Mouse (Mus musculus) thymus, postnatal 4 days (tissue): Measurements from ENCODE around the gene Fahd1.

Experiments used
- DNase-seq: peaks from one replicate; pipeline ENCODE4 v3.0.0; 2021

Fahd1 gene

DNA sequence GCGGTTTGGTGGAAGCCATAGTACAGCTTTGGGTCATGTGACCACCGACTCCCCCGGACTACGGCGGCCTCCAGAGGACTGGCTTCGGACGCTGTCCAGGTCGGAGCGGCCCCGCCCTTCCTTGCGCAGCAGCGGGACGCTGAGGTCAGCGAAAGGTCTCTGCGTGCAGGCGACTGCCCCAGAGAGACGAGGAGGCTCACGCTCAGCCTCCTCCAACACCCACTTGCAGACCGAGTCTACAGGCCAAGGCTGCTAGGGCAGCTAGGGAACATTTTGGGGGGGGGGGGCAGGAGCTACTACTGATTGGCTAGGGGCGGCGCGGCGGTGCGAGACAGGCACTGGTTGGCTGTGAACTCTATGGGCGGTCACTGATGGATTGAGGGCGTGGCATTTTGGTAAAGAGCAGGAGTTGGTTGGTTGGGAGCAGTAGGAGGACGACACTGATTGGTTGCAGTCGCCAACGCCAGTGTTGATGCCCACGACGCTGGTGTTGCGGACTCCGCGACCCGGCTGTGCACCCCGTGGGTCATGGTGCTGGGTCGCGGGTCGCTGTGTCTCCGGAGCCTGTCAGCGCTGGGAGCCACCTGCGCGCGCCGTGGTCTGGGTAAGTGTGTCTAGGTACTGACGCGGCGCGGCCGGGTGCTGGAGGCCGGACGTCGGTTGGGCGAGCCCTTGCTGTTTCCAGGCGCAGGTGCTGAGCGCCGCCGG is at the start of gene Fahd1:
Fahd1 (minus strand) TSS at position 300 of the 708 bp plus-strand sequence.
- DNase-seq = peak; percentile 91

DNA sequence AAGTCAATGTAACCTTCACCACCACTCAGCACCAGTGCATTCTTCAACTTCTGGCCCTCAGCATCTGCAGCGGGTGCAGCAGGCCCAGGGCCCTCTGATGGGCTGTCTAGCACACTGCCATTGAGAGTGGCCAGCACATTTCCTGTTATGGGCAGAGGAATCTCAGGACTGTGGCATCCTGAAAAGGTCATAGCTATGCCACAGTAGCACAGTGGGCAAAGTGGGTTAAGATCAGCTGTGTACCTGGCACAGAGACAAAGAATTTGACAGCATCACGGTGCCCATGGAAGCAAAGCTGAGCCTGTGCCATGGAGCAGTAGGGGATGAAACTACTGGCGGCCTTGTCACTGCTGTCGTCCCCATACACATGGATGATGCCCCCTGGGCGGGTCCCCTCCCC is 49.0 kb upstream of the Fahd1 start:
- no peak for DNase-seq

DNA sequence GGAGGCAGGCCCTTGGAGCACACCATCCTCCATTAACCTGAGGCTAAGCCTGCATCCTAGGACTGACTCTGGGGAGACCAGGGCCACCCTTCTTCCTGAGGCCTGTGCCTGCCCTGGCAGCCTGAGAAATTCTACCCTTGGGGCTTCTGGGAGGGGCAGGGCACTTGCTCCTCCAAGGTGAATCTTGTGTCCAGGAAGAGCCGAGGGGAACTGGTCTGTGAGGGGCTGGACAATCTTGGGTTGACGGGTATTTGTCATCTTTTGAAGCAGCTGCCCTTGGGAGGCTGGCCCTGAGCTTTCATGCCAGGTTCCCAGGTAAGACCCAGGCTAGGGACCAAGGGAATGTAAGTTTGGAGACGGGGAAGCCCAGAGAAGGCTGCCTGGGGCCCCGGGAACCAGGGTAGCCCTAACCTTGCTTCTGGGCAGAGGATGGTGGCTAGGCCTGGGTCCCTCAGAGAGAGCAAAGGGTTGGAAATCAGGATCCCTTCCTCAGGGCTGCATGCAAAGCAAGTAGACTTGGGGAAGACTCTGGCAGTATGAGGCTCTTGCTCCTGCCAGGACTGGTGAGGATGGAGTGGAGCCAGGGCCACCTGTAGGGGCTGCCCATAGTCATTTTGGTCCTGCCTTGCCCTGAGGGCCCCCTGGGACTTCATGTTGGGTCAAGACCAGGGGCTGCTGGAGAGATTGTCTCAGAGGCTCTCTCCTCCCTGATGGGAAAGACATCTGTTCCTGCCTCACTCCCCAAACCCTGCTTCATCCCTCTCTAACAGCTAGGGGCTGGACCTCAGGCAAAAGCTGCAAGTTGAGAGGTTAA is 48.1 kb upstream of the Fahd1 start:
- no peak for DNase-seq

DNA sequence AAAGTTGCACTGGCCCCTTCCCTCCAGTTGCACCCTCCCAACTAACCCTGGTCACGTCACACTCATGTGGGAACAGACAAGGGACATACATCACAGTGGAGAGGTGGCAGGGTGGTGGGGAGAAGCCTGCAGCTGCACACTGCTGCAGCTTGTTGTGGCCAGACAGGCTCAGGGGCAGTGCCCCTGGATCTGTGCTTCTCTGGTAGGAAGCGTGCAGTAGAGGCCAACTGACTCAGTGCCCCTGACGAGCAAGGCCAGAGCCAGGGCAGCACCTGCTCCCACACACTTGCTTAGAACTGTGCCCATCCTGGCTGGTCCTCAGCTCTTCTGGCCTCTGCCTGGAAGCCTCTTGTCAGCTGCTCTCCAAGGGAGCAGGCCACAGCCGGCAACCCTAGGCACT is 47.4 kb upstream of the Fahd1 start:
- DNase-seq = peak; percentile 18

DNA sequence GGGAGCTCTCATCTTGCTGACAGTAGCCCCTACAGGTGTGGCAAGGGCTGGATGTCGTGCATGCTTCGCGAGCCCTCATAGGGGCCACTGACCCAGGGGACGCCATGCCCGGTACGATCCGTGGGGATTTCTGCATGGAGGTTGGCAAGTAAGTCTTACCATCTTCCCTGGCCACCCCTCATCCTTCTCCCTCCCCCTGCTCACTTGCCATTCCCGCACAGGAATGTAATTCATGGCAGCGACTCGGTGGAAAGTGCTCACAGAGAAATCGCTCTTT is 46.8 kb upstream of the Fahd1 start:
- DNase-seq = no peak

DNA sequence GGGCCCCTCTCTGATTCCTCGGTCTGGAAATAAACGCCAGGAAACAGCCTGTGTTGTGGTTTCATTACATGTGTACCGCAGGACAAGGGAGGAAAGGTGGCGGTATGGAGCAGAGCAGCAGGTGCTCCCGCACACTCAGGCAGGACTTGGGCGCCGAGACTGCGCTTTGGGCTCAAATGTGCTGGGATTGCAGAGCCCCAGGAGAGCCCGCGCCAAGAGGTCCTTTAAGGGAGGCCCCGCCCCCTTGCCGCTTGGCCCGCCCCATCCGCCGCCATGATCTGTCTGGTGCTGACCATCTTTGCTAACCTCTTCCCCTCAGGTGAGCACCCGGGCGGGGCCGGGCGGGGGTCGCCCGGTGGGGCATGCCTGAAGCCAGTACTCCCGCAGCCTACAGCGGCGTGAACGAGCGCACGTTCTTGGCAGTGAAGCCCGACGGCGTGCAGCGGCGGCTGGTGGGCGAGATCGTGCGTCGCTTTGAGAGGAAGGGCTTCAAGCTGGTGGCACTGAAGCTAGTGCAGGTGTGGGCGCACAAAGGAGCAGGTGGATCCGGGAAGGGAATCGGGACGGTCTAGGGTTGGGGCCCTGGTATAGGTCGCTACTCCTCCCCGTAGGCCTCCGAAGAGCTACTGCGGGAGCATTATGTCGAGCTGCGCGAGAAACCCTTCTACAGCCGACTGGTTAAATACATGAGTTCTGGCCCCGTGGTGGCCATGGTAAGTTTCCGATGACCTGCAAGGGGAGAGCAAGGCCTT is 46.3 kb upstream of the Fahd1 start, which contains the start of gene Nme3:
Nme3 (plus strand) TSS at position 260 of the 752 bp plus-strand sequence.
- DNase-seq = peak; percentile 83

DNA sequence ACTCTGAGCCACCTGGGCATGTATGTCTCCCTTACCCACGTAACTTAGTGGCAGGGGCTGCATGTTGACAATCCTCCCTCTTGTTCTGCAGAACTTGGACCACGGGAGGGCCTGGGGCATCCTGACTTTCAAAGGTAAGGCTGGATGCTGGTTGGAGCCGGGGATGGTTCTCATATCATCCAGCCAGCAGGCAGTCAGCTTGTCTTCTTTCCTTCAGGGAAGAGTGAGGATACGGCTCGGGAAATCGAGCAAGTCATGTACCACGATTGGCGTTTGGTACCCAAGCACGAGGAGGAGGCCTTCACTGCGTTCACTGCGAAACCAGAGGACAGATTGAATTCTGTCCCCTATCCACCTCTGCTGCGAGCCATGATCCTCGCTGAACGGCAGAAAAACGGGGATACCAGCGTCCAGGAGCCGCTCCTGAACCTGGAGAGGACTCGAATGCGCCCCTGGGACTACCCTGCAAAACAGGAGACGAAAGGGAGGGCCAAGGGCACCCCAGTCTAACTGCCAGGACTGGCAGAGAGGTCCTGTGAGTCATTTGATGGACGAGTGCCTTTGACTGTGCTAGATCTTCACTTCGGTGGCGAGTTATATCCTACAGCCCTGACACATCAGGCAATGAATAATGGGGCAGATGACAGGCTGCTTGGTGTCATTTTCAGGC is 45.5 kb upstream of the Fahd1 start:
- peak; percentile 40 for DNase-seq

DNA sequence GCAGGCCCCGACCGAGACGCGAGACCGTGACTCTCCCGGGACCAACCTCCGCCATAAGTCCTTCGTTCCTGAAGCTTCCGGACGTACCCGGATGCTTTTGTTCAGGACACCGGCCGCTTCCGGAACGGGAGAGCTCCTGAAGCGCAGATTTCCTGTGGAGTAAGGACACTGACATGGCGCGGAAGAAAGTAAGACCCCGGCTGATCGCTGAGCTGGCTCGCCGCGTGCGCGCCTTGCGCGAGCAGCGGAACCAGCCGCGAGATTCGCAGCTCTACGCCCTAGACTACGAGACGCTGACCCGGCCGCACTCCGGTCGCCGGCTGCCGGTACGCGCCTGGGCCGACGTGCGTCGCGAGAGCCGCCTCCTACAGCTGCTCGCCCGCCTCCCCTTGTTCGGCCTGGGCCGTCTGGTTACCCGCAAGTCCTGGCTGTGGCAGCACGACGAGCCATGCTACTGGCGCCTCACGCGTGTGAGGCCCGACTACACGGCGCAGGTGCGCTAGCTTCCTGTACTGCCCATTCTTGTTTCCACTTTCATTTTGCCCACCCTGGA is 44.9 kb upstream of the Fahd1 start, which contains the start of the genes Eme2 and Mrps34:
Eme2 (minus strand) TSS at position 93 of the 553 bp plus-strand sequence.
Mrps34 (plus strand) TSS at position 122 of the 553 bp plus-strand sequence.
- DNase-seq = peak; percentile 78

DNA sequence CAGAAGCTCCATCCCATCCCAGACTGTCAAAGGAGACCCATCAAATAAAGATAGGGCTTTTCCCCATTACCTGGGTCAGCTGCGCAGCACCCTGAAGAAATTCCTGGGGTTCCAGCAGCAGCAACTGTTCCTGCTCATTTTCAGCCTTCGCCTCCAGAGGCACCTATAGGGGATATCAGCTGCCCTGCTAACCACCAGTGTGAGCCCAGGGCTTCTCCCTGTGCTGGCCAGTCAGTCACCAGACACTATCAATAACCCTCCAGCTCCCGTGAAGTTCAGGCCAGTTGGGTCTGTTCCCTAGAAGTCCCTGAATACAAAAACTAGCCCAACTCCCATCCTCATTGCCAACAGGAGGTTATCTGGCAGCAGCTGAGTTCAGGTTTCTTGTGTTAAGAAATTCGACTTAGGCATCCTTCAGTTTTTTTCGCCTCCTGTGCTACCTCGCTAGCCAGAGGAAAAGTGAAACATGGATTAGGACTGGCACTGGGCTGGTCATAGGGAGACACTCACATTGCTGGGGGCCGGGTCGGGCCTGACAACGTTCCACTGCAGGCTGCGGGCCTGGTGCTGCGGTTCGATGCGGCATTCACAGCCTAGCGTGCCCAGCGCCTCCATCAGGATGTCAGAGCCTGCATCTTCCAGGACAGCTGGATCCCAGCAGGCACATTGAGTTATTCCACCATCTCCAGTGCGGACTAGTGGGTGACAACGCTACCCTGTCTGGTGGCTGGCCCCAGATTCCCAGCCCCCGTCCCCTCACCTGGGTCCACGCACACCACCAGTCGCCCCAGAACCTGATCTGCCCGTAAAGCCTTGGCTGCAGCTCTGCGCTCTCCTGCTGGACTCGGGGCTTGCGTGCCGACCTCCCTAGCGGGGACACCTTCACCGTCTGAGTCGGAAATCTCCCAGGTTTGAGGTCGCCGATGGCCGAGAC is 44.2 kb upstream of the Fahd1 start:
- DNase-seq = no peak

DNA sequence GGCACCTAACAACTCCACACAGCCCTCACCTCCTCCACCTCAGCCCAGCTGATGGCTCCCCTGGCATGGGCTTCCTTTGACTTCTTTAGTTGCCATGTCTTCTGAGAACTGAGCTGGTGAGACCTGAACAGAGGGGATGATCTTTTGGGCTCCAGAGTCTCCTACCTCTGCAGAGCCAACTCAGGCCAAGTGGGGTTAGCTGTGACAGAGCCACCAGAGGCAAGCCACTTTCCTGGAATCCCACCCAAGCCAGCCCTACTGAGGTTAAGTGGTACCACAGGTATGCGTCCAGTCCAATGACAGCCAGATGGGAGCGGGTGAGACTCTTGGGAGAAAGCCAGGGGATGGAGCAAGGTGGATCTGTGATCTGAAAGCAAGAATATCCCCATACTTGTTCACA is 43.1 kb upstream of the Fahd1 start:
- no peak for DNase-seq

DNA sequence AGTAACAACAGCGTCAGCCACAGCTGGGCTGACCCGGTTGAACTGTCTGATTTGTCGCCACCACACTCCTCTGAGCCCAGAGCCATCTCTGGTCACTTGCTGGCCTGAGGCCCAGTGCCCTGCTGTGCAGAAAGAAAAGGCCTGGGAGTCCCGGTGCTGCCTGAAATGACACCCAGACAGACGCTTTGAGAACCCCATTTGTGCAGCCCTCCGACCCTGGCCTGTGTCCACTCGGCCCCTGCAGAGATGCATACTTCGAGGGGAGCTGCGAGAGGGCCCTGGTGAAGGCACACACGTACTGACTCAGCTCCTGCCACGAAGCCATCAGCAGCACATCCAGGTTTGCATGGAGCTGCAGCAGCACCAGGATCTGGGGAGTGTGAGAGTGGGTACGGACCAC is 42.6 kb upstream of the Fahd1 start:
- no peak for DNase-seq

DNA sequence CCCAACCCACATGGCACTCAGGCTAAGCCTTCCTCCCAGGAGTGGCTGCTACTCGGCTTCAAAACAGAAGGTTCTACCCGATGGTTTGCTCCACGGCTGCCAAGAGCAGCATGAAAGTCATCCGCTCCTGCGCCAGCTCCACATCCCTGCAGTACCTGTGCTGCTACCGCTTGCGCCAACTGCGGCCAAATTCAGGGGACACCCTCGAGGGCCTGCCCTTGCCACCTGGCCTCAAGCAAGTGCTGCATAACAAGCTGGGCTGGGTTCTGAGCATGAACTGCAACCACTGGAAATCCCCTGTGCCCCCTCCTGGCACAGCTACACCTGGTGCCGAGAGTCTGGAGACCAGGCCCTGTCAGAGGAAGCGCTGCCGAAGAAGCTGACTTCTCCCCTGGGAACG is 41.2 kb upstream of the Fahd1 start:
- DNase-seq = no peak

DNA sequence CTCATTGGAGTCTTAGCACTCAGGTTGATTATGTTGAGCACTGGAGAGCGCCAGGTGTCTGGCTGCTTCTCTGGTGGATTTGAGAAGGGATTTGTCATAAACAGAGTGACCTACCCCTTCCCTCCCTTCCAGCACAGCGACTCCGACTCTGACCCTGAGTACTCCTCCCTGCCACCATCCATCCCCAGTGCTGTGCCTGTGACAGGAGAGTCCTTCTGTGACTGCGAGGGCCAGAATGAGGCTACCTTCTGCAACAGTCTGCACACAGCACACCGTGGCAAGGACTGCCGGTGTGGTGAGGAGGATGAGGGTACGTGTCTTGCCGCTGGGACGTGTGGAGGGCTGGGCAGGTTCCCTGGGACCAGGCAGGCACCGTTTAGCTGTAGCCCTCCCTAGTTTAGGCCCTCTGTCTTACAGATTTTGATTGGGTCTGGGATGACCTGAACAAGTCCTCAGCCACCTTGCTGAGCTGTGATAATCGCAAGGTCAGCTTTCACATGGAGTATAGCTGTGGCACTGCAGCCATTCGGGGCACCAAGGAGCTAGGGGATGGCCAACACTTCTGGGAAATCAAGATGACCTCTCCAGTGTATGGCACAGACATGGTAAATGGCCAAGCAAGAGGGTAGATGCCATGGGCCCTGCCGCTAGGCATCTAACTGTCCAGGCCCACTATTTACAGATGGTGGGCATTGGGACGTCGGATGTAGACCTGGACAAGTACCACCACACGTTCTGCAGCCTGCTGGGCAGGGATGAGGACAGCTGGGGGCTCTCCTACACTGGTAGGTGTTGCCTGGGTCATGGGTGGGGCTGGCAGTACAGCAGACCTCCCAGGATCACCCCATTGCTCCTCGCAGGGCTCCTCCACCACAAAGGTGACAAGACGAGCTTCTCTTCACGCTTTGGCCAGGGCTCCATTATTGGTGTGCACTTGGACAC is 40.3 kb upstream of the Fahd1 start:
- no peak for DNase-seq

DNA sequence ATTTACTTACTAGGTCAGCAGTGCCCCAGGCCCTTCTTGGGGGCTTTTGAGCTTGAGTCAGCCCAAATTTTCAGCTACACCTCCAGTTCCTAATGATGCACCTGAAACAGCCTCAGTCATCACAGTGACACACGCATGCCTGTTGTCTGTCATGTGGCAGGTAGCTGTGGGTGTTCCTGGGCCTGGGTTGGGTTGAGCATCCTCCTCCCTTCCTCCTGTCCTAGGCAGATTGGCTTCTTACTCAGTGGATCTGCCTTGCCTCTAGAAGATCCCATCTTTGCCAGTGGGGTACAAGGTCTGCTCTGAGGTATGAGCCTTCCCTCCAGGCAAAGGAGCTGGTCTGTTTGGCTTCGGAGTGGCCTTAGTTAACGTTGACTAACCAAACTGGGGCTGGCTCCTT is 38.7 kb upstream of the Fahd1 start:
- DNase-seq = no peak

DNA sequence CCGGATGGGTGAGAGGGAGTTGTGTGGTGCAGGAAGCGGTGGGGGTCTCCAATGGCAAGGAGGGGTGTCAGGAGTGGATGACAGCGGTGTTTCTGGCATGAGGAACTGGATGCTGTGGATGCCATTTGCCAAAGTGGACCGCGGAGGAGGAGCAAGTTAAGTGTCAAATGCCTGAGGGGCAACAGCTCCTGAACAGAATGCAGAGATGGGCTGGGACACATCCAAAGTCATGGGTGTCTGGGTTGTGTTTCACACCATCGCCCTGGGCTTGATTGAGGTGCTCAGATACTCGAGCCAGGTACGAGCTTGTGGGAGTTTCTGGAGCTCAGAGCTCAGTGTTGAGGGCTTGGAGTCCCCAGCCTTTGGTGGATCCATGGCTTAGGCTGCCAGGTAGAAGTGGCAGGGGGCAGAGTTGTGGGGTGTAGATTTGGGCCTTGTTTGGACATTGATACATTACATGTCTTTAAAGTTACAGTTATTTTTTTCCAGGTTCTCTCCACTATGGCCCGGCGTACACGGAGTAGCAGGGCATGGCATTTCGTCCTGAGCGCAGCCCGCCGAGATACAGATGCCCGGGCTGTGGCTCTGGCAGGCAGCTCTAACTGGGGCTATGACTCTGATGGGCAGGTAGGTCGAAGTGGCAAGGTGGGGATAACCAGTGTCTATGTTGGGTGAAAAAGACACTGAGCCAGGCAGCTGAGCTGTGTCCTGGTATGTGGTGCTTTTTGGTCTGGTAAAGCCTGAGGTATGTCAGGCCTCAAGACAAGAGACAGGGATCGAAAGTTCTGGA is 37.3 kb upstream of the Fahd1 start:
- DNase-seq = peak; percentile 32

DNA sequence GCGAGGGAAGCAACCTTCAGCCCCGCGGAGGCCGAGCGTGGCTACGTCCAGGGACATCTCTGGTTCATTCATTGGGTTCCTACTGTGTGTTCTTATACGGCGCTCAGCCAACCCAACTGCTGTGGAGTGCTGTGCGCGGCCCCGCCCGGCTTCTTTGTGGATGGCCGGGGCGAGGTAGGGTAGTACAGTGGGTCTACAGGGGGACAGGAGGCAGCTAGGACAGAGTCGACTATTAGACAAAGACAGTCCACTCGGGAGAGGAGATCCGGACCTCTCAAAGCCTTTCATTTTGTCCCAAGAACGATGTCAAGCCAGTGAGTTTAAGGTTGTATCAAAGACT is 36.7 kb upstream of the Fahd1 start:
- DNase-seq = no peak

DNA sequence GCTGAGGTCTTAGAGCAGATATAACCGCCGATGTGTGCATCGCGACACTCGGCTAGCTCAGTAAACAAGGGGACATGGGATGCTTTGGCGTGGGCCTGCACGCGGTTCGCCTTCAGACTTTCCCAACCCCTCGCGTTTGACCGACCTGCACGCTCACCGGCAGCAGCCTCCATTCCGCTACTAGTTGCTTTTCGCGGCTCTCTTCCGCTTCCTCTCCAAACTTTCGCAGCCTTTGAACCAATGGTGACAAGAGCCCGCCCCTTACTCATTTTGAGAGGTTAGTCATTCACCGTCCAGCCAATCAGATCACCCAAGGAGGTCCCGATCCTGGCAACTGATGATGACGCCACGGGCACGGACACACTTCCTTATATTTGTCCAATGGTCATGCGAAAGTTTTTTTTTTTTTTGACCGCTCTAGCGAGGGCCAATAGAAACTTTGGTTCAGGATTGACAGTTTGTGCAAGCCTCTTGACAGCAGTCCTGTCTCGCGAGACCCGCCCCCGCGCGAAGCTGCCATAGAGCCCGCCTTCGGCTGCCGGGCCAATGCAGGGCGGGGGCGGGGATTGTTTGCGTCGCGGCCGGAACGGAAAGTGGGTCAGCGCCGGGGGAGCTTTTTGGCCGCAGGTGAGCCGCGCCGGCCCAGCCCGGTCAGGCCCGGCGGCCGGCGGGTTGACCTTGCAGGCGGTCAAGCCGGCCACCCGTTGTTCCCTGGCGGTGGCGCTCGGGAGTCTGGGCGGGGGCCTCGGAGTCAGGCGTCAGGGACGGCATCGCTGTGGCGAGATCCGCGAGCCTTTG is 36.2 kb upstream of the Fahd1 start, which contains the start of the genes Nubp2 and Spsb3:
Nubp2 (minus strand) TSS at position 216 of the 798 bp plus-strand sequence.
Spsb3 (plus strand) TSS at position 510 of the 798 bp plus-strand sequence.
- DNase-seq = peak; percentile 98

DNA sequence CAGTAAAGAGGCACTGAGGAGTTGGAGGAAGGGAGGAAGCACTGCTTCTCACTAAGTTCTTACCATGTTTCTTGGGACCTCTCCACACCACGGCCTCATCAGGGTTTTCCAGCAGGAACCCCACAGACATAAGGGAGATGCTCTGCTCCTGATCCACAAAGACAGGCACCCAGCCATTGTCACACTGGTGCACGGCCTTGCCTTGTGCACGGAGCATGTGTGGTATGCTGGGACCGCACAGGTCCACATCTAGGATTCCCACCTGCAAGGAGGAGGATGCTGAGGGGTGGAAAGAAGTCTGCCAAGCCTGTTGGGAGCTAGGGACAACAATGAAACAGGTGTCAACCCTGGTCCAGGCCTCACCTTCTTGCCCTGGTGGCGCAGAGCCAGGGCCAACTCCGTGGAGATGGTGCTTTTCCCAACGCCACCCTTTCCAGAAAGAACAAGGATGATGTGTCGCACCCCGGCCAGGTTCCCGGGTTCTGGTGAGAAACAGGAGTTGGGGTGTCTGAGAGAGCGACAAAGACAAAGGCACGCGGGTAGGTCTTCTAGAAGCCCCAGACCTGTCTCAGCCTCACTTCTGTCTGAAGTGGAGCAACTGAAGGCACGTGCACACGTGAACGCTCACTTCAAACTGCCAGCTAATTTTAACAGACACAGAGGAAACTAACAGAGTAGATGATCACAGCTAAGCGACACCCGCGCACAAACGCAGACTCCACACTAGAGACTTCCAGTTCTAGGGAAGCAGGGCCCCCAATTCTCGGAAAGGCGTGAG is 35.4 kb upstream of the Fahd1 start:
- peak; percentile 37 for DNase-seq
